Mouse (Mus musculus): ENCODE measurements at regions not wholly inside any gene's neighbourhood (a gene's known extent, or its start where the extent isn't known, plus 50 kb on each side); places are given as distances from the start of the nearest gene placed in this dataset.

GRCm38 (mm10) chr9:47962589-47962988, 199.2 kb upstream of the Nxpe4 start:
- no peak overlapping the region for H3K4me3 ChIP-seq
- H3K27ac ChIP-seq = no peak overlapping the region
- H3K9me3 ChIP-seq = no peaks in the 10 kb centered on the region
- H3K4me2 ChIP-seq = no peak overlapping the region
- no peak for ATAC-seq (ENCODE audit: borderline replicate concordance, extremely low read depth, low FRiP score, low TSS enrichment)
- no peaks in the 10 kb centered on the region for H3K4me1 ChIP-seq
- no peaks in the 10 kb centered on the region for H3K27me3 ChIP-seq
- no peak overlapping the region for H3K9ac ChIP-seq
- no peaks in the 10 kb centered on the region for H3K36me3 ChIP-seq
- WGBS = 75% methylated on average over 4 of the region's 4 CpGs

- no peaks in the 10 kb centered on the region for H3K9me3 ChIP-seq
- 42% methylated on average over 12 of the region's 12 CpGs for WGBS
- no peak for ATAC-seq (ENCODE audit: borderline replicate concordance, extremely low read depth, low FRiP score, low TSS enrichment)
- no peak overlapping the region for H3K4me2 ChIP-seq
- no peak overlapping the region for H3K4me3 ChIP-seq
- H3K4me1 ChIP-seq = 0 out of 2 replicates have a peak, but pooled peaks cover 3% of the 10 kb centered on the region
- no peak overlapping the region for H3K9ac ChIP-seq
- no peaks in the 10 kb centered on the region for H3K27me3 ChIP-seq
- no peak overlapping the region for H3K27ac ChIP-seq
- H3K36me3 ChIP-seq = no peaks in the 10 kb centered on the region
Observed at GRCm38 (mm10) chr9:47973130-47973529, 188.7 kb upstream of the Nxpe4 start.

GRCm38 (mm10) chr9:47985356-47986111, 176.3 kb upstream of the Nxpe4 start:
- Histone ChIP-seq H3K9me3 (no peaks in the 10 kb centered on the region), H3K4me1 (no peaks in the 10 kb centered on the region), H3K27me3 (no peaks in the 10 kb centered on the region), H3K4me3 (no peak overlapping the region), H3K27ac (no peak overlapping the region), H3K9ac (no peak overlapping the region), H3K4me2 (no peak overlapping the region), H3K36me3 (no peaks in the 10 kb centered on the region)
- 72% methylated on average over 11 of the region's 11 CpGs for whole genome bisulfite sequencing
- no peak for ATAC-seq (ENCODE audit: borderline replicate concordance, extremely low read depth, low FRiP score, low TSS enrichment)

GRCm38 (mm10) chr9:47987266-47987665, 174.6 kb upstream of the Nxpe4 start:
- Histone ChIP-seq H3K4me3 (no peak overlapping the region), H3K36me3 (no peaks in the 10 kb centered on the region), H3K9me3 (no peaks in the 10 kb centered on the region), H3K4me1 (no peaks in the 10 kb centered on the region), H3K27ac (no peak overlapping the region), H3K9ac (no peak overlapping the region), H3K4me2 (no peak overlapping the region), H3K27me3 (no peaks in the 10 kb centered on the region)
- 97% methylated on average over 4 of the region's 4 CpGs for WGBS
- ATAC-seq (ENCODE audit: borderline replicate concordance, extremely low read depth, low FRiP score, low TSS enrichment) = no peak

GRCm38 (mm10) chr9:47994671-47995070, 167.2 kb upstream of the Nxpe4 start:
- no peak overlapping the region for H3K4me2 ChIP-seq
- WGBS = 31% methylated on average over 4 of the region's 4 CpGs
- ATAC-seq (ENCODE audit: borderline replicate concordance, extremely low read depth, low FRiP score, low TSS enrichment) = no peak
- no peak overlapping the region for H3K9ac ChIP-seq
- no peaks in the 10 kb centered on the region for H3K27me3 ChIP-seq
- no peaks in the 10 kb centered on the region for H3K4me1 ChIP-seq
- no peak overlapping the region for H3K27ac ChIP-seq
- H3K9me3 ChIP-seq = no peaks in the 10 kb centered on the region
- H3K36me3 ChIP-seq = no peaks in the 10 kb centered on the region
- no peak overlapping the region for H3K4me3 ChIP-seq

GRCm38 (mm10) chr9:47999632-48000031, 162.2 kb upstream of the Nxpe4 start:
- no peaks in the 10 kb centered on the region for H3K4me1 ChIP-seq
- 84% methylated on average over 12 of the region's 12 CpGs for WGBS
- no peak overlapping the region for H3K4me3 ChIP-seq
- H3K27me3 ChIP-seq = no peaks in the 10 kb centered on the region
- H3K27ac ChIP-seq = no peak overlapping the region
- no peaks in the 10 kb centered on the region for H3K9me3 ChIP-seq
- ATAC-seq (ENCODE audit: borderline replicate concordance, extremely low read depth, low FRiP score, low TSS enrichment) = no peak
- no peak overlapping the region for H3K9ac ChIP-seq
- H3K4me2 ChIP-seq = no peak overlapping the region
- H3K36me3 ChIP-seq = no peaks in the 10 kb centered on the region

- Histone ChIP-seq H3K4me3 (no peak overlapping the region), H3K4me2 (no peak overlapping the region), H3K27me3 (no peaks in the 10 kb centered on the region), H3K4me1 (no peaks in the 10 kb centered on the region), H3K36me3 (no peaks in the 10 kb centered on the region), H3K9me3 (no peaks in the 10 kb centered on the region), H3K9ac (no peak overlapping the region), H3K27ac (no peak overlapping the region)
- no peak for ATAC-seq (ENCODE audit: borderline replicate concordance, extremely low read depth, low FRiP score, low TSS enrichment)
- 83% methylated on average over 3 of the region's 3 CpGs for WGBS
Observed at GRCm38 (mm10) chr9:48029021-48029420, 132.8 kb upstream of the Nxpe4 start.

- Histone ChIP-seq H3K9ac (no peak overlapping the region), H3K4me2 (no peak overlapping the region), H3K4me1 (no peaks in the 10 kb centered on the region), H3K9me3 (no peaks in the 10 kb centered on the region), H3K4me3 (no peak overlapping the region), H3K36me3 (no peaks in the 10 kb centered on the region), H3K27ac (no peak overlapping the region), H3K27me3 (no peaks in the 10 kb centered on the region)
- ATAC-seq (ENCODE audit: borderline replicate concordance, extremely low read depth, low FRiP score, low TSS enrichment) = no peak
- 80% methylated on average over 3 of the region's 3 CpGs for WGBS
Observed at GRCm38 (mm10) chr9:48030839-48031238, 131.0 kb upstream of the Nxpe4 start.

GRCm38 (mm10) chr9:48035959-48036358, 125.9 kb upstream of the Nxpe4 start:
- no peaks in the 10 kb centered on the region for H3K36me3 ChIP-seq
- no peak overlapping the region for H3K4me2 ChIP-seq
- no peak for ATAC-seq (ENCODE audit: borderline replicate concordance, extremely low read depth, low FRiP score, low TSS enrichment)
- H3K4me3 ChIP-seq = no peak overlapping the region
- no peak overlapping the region for H3K9ac ChIP-seq
- no peak overlapping the region for H3K27ac ChIP-seq
- no peaks in the 10 kb centered on the region for H3K27me3 ChIP-seq
- no peaks in the 10 kb centered on the region for H3K4me1 ChIP-seq
- H3K9me3 ChIP-seq = no peaks in the 10 kb centered on the region

GRCm38 (mm10) chr9:48044826-48045225, 117.0 kb upstream of the Nxpe4 start:
- Histone ChIP-seq H3K27me3 (no peaks in the 10 kb centered on the region), H3K9me3 (no peaks in the 10 kb centered on the region), H3K27ac (no peak overlapping the region), H3K4me1 (no peaks in the 10 kb centered on the region), H3K4me3 (no peak overlapping the region), H3K9ac (no peak overlapping the region), H3K4me2 (no peak overlapping the region), H3K36me3 (no peaks in the 10 kb centered on the region)
- no peak for ATAC-seq (ENCODE audit: borderline replicate concordance, extremely low read depth, low FRiP score, low TSS enrichment)

GRCm38 (mm10) chr9:48047846-48048245, 114.0 kb upstream of the Nxpe4 start:
- Histone ChIP-seq H3K27ac (no peak overlapping the region), H3K4me2 (no peak overlapping the region), H3K9ac (no peak overlapping the region), H3K9me3 (no peaks in the 10 kb centered on the region), H3K4me1 (no peaks in the 10 kb centered on the region), H3K27me3 (no peaks in the 10 kb centered on the region), H3K36me3 (no peaks in the 10 kb centered on the region), H3K4me3 (no peak overlapping the region)
- ATAC-seq (ENCODE audit: borderline replicate concordance, extremely low read depth, low FRiP score, low TSS enrichment) = no peak
- WGBS = 82% methylated on average over 4 of the region's 4 CpGs

- Histone ChIP-seq H3K27me3 (no peaks in the 10 kb centered on the region), H3K4me1 (peaks cover 3% of the 10 kb centered on the region; the same call in 1 of the 2 replicates), H3K27ac (no peak overlapping the region), H3K9ac (no peak overlapping the region), H3K9me3 (no peaks in the 10 kb centered on the region), H3K4me3 (no peak overlapping the region), H3K4me2 (no peak overlapping the region), H3K36me3 (no peaks in the 10 kb centered on the region)
- 58% methylated on average over 4 of the region's 4 CpGs for WGBS
- no peak for ATAC-seq (ENCODE audit: borderline replicate concordance, extremely low read depth, low FRiP score, low TSS enrichment)
Observed at GRCm38 (mm10) chr9:48053580-48053979, 108.2 kb upstream of the Nxpe4 start.

- no peak overlapping the region for H3K27ac ChIP-seq
- no peak overlapping the region for H3K9ac ChIP-seq
- ATAC-seq (ENCODE audit: borderline replicate concordance, extremely low read depth, low FRiP score, low TSS enrichment) = no peak
- H3K4me1 ChIP-seq = peaks cover 7% of the 10 kb centered on the region; the same call in 1 of the 2 replicates
- H3K36me3 ChIP-seq = no peaks in the 10 kb centered on the region
- 42% methylated on average over 10 of the region's 10 CpGs for WGBS
- no peaks in the 10 kb centered on the region for H3K9me3 ChIP-seq
- no peak overlapping the region for H3K4me3 ChIP-seq
- H3K27me3 ChIP-seq = no peaks in the 10 kb centered on the region
- H3K4me2 ChIP-seq = no peak overlapping the region
Observed at GRCm38 (mm10) chr9:48055246-48055645, 106.6 kb upstream of the Nxpe4 start.

Data from lung, embryonic 15.5 days (tissue).